Mouse (Mus musculus) right cerebral cortex, adult 2 months (tissue): ENCODE data around the gene Atg9a.

Source experiments
- DNase-seq, 2 experiments: peaks; one replicate each; pipeline ENCODE4 v3.0.0; 2021 to 2022; ENCODE audit warnings: low spot score in 2 of 2

Atg9a gene

GRCm38 (mm10) chr1:75168472-75169464 is 23.2 kb downstream of the Atg9a start, which contains the start of gene Zfand2b:
Zfand2b (plus strand) TSS chr1:75168646.
- DNase-seq: peak; percentile 95

- no peak for DNase-seq
These were observed 23.9 kb downstream of the Atg9a start for GRCm38 (mm10) chr1:75168093-75168471.

- DNase-seq: no peak
These were observed 31.8 kb downstream of the Atg9a start for GRCm38 (mm10) chr1:75160256-75160617.

GRCm38 (mm10) chr1:75159540-75160255 is 32.3 kb downstream of the Atg9a start:
- no peak for DNase-seq

- no peak for DNase-seq
These were observed 33.0 kb downstream of the Atg9a start for GRCm38 (mm10) chr1:75158990-75159389.

- DNase-seq: no peak
These were observed 36.2 kb downstream of the Atg9a start for GRCm38 (mm10) chr1:75155837-75156236.

GRCm38 (mm10) chr1:75148727-75149126 is 43.3 kb downstream of the Atg9a start:
- DNase-seq: no peak

- DNase-seq: no peak
These were observed 44.4 kb downstream of the Atg9a start for GRCm38 (mm10) chr1:75147411-75148135.

- DNase-seq: no peak
These were observed 46.4 kb downstream of the Atg9a start for GRCm38 (mm10) chr1:75145589-75145988.

- peak; percentile 95 to 97 for DNase-seq
These were observed 49.4 kb downstream of the Atg9a start, which contains the start of the genes Cnppd1 and Retreg2 for GRCm38 (mm10) chr1:75142301-75143261. Cnppd1 (minus strand) TSS chr1:75142711. Retreg2 (plus strand) TSS chr1:75142778.

- DNase-seq: peak; percentile 62
These were observed 50.4 kb downstream of the Atg9a start for GRCm38 (mm10) chr1:75141486-75142190.

GRCm38 (mm10) chr1:75140601-75141190 is 51.3 kb downstream of the Atg9a start:
- DNase-seq: no peak

GRCm38 (mm10) chr1:75138448-75138847 is 53.5 kb downstream of the Atg9a start:
- no peak for DNase-seq

GRCm38 (mm10) chr1:75136730-75137129 is 55.3 kb downstream of the Atg9a start:
- no peak for DNase-seq

- no peak for DNase-seq
These were observed 55.7 kb downstream of the Atg9a start for GRCm38 (mm10) chr1:75136293-75136692.

- DNase-seq: no peak
These were observed 58.4 kb downstream of the Atg9a start, which contains the start of gene Slc23a3 for GRCm38 (mm10) chr1:75133421-75134207. Slc23a3 (minus strand) TSS chr1:75133890.
